Mouse (Mus musculus) granulocyte monocyte progenitor cell, adult 5-6 weeks (primary cell): ENCODE data around the gene Zbtb43. TPM values are rescaled to one million over a fixed set of nuclear protein-coding genes. Genes with fewer than 3 reads are reported as not detected.

ENCODE experiments used
- ATAC-seq: replicated peaks from 2 replicates; pipeline ENCODE4 v1.8.0; 2016; ENCODE audit warnings: mild to moderate bottlenecking, moderate TSS enrichment, inconsistent platforms; ENCODE audit not compliant: poor library complexity, severe bottlenecking
- total RNA-seq, 2 experiments: library from RNA; stranded (forward) in 1 of 2; stranded (reverse) in 1 of 2; fragments of 200-712, 200-1000 nt in 1 of 2; fragments of >200 nt in 1 of 2; fragmentation: Nextera tagmentation in 1 of 2; gene quantifications; 2 replicates each; pipeline ENCODE4 v1.2.3; 2014 to 2017

The Zbtb43 gene
- total RNA-seq (2014; fragmentation: Nextera tagmentation) (8.5 and 9.9 TPM in 2 replicates), total RNA-seq (2017) (10.4 and 10.7 TPM in 2 replicates)

DNA sequence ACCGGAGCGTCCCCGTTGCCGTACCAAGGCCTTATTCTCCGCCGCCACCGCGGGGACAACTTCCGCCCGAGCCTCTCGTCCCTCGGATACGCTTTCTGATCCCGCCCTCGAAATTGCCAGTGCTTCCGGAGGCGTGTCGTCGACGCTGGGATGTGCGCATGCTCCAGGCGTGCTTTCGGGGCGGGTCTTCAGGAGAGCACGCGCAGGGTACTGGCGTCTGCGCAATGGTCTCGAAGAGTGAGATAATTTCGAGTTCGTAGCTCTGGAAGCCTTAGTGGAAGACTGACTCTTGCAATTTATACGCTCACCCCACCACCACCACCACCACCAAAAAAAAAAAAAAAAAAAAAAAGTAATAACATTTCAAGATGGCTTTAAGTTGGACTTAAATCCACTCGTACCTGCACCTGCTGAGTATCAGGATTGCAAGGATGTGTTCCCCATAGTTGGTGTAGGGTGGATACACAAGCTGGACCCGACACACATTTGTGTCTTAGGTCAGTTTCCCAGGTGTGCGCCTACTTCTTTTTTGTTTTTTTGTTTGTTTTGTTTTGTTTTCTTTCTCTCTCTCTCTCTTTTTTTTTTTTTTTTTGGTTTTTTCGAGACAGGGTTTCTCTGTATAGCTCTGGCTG is at the start of gene Zbtb43:
Zbtb43 (minus strand) TSS at position 94 of the 632 bp plus-strand sequence.
- peak; percentile 96 for ATAC-seq

DNA sequence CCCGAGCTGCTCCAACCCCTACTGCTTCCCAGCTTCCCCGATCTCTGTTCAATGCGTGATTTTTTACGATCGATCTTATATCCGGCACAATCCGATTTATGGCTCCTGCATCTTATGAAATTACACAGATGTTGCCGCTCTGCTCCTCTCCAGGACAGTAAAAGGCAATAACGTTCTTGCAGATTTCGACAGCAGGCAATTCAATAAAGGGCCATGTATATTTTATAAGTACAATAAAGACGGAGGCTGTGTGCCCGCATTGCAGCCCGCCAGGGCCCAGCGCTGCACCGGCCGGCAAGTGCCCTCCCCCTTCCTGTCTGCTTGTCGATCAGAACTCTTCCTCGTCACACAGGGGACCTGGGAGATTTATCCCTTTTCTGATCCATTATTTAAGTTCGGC is 47.5 kb upstream of the Zbtb43 start:
- ATAC-seq = no peak

DNA sequence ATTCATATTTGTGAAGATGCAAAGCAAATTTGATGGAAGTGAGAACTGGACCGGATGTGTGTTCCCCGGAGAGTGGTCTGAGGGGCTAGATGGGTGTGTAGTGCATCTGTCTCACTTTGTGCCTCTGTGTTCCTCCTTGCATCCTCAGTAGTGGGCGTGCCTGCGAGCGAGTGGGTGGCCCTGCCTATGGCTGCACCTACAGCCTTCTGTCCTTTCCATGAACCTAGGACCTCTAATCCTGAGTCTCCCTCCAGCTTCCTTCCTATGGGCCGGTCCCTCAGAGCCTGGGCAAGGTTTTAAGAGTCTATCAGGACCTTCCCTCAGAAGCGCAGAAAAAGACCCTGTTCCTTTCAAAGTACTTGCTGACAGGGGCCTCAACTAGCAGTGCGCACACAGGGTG is 47.1 kb upstream of the Zbtb43 start:
- no peak for ATAC-seq

DNA sequence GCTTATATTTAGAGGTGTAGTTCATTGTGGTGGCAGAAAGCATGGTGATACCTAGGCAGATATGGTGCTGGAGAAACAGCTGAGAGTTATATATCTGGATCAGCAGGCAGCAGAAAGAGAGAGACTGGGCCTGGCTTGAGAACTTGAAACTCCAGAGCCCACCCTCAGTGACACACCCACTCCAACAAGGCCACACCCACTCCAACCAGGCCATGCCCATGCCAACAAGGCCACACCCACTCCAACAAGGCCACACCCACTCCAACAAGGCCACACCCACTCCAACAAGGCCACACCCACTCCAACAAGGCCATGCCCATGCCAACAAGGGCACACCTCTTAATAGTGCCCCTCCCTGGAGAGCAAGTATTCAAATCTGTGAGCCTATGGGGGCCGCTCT is 42.4 kb upstream of the Zbtb43 start:
- no peak for ATAC-seq

DNA sequence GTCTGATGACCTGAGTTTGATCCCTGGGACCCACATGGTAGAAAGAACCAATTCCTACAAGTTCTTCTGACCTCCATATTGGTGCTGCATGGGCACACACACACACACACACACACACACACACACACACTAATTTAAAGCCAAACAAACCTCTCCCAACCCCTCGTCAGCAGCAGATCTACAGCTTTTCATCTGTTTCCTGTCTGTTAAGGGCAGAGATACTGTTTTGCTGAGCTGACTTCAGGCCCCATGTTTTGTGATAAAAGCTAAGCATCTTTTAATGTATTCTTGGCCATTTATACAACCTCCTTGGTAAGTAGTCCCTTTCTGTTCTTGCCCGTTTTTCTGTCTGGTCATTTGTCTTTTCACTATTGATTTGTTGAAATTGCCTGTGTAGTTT is 34.2 kb upstream of the Zbtb43 start:
- no peak for ATAC-seq

DNA sequence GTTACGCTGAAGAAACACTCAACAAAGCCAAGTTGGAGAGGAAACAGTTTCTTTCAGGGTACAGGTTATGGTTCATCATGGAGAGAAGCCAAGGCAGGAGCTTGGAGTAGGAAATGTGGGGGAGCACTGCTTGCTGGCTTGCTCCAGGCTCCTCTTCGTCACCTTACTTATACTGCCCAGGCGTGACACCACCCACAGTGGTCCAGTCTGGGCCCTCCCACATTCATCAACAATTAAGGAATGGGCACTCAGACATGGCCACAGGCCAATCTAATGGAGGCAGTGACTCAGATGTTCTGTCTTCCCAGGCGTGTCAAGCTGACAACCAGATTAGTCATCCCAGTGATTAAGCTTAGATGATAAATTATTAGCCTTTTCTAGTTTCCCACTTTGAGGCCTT is 29.9 kb upstream of the Zbtb43 start:
- no peak for ATAC-seq

DNA sequence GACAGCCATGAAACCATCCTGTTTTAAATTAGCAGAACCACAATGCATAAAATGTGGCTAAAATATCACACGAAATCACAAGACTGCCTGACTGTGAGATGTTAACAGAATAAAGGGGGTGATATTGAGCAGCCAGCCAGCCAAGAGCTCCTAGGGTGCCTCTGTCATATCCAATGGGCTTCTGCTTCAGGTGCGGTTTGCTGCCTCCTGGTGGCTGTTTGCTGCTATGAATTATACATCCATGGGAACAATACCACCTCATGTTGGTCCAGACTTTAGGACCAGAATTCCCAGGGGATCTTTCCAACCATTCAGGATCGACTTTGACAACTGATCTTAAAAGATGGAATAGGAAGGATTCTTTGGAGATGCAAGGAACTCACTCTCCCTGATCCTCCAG is 27.3 kb upstream of the Zbtb43 start:
- no peak for ATAC-seq

DNA sequence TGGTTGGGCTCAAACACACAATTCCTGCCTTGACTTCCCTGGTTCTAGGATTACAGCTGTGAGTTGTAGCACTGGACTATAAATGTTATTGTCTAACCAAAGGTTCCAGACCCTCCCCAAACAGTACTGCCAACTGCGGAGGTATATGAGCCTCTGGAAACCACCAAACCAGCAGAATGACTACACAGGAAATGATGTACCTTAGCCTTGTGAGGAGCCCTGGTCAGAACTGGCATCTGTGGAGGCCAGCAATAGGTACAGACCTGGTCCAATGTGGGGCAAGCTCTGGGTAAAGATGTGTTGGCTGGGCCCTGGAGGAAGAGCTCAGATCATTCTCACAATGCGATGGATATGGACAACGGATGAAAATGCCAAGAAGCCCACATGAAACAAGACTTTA is 23.7 kb upstream of the Zbtb43 start:
- ATAC-seq = no peak

DNA sequence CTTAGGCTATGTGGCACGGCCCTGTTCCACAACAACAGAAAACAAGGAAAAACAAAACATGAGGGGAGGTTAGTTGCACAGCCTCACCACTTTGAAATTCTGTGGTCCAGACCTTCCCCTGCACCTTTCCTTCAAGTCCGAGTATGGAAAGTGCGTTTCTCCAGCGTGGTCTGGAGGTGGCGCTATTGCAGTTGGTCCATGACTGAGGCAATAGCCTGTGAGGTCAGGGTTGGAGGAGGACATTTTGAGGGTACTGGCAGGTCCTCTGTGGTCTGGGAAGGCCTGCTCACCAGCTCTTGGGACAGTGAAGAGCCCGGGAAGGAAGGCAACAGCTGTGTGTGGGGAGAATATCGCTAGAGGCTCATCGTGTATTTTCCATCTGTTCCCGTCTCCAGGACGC is 21.2 kb upstream of the Zbtb43 start:
- ATAC-seq = no peak; the same call in 1 of the 2 replicates

DNA sequence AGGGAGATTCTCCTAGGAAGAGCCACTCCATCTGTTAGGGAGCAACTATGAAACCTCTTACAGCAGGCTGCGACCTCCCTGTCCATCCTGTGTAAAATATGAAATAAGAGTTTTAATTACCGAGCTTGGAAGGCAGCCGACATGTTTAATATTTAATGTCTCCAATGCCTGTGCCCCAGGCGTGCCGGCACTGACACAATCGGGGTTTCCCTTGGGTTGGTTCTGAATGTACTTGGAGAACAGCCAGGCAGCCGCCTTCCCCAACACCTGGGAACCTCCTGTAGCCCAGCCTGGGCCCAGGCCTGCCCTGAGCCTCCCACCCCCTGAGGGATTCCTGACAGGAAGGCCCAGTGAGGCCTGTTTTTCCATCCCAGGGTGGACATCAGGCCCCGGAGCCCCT is 19.0 kb upstream of the Zbtb43 start:
- ATAC-seq = no peak

DNA sequence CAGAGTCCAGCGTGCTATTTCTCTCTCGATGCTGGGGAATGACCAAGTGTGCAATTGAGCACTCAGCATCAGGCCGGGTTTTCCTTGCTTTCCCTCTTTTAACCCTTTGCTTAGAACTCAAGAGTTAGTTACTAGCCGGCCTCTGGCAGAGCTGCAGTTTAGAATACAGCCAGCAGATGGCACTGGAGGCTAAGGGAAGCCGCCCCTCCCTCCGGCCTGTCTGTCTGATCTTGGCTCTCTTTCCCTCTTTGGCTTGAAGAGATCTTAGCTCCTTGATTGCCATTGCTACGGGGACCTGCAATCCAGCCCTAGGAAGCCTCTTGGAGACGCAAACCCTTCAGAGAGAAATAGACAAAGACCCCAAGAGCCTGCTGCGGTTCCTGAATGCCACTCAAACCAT is 18.5 kb upstream of the Zbtb43 start:
- peak; percentile 66 for ATAC-seq

DNA sequence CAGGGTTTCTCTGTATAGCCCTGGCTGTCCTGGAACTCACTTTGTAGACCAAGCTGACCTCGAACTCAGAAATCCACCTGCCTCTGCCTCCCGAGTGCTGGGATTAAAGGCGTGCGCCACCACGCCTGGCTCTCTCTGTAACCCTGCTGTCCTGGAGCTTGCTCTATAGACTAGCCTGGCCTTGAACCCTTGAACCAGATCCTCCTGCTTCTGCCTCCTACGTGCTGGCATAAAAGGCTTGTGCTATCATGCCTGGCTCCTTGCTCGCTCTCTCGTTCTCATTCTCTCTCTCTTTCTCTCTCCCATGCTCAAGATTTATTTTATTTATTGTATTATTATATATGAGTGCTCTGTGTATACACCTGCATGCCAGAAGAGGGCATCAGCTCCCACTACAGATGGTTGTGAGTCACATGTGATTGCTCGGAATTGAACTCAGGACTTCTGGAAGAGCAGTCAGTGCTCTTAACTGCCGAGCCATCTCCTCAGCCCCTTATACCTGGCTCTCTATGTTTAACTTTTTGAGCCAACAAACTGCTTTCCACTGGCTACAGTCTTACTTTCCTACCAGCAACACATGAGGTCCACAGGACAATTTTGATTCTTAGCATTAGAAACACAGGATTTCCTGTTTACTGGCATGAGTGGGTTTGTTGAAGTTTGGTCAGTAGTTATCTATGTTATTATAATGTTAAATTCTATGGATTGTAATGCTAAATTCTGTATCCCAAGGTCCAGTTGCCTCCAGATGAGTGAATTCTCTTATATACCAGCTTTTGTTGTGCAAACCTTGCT is 9.8 kb upstream of the Zbtb43 start:
- no peak for ATAC-seq

DNA sequence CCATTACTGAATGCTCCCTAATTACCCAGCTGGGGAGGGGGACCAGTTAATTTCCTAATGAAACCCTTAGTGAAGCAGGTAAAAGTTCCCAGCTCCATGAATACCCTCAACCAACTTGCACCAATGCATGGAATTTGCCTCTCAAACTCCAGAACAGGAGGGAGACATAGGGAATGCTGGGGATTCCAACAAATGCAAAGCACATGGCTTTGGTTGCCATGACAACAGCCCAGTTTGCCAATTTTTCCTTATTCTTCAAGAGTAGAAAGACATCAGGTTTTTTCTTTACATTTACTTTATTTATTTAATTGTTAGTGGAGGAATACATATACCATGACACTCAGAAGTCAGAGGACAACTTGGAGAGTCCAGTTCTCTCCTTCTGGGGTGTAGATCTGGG is 7.6 kb upstream of the Zbtb43 start:
- ATAC-seq = no peak

DNA sequence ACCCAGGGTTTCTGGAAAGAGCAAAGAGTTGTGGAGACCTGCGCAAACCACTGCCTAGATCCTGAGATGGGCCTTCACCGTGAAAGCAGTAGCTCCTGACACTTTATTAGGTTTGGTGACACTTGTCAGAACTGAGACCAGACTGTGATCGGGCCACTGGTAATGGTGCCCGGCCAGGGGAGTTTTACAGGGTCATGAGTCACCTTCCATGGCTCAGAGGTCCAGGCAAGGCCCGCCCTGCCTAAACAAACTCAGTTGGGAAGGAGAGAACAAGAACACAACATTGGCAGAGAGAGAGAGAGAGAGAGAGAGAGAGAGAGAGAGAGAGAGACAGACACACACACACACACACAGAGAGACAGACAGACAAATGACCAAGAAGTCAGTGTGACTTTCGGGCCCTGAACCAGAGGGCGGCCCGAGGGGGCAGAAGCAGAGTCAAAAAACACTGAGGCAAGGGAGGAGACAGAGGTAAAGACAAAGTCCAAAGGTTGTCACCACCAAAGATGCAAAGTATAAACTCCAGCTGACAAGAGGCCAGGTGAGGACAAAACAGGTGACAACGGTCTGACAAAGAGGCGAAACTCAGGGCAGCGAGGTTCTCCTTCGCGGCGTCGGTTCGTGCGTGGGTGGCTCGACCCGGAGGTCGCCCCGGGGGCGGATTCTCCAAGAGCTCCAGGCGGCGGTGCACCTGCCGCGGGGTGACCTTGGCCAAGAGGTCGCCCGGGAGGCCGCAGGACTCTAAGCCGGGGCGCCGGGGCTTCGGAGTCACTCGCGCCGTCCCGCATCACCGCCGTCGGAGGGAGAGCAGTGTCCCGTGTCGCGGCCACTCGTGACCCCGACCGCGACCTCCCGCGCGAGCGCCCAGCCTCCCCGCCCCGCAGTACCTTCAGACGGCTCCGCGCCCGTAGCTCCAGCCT is 553 bp downstream of the Zbtb43 start:
- ATAC-seq = no peak

DNA sequence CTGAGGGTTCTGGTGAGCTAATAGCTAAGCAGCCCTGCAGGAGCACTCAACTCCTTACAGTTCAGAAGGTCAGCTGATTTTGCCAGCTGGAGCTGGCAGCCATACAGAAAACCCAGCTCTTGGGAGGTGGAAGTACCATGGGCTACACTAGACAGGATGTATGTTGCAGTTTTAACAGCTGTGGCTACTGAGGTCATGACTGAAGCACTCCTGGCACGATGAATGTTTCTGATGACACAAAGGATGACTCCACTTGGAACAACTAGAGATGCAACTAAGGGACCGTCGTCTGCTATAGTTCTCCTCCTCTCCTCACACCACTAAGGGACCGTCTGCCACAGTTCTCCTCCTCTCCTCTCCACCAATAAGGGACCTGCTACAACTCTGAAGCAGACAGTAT is 2.4 kb downstream of the Zbtb43 start:
- ATAC-seq = no peak

DNA sequence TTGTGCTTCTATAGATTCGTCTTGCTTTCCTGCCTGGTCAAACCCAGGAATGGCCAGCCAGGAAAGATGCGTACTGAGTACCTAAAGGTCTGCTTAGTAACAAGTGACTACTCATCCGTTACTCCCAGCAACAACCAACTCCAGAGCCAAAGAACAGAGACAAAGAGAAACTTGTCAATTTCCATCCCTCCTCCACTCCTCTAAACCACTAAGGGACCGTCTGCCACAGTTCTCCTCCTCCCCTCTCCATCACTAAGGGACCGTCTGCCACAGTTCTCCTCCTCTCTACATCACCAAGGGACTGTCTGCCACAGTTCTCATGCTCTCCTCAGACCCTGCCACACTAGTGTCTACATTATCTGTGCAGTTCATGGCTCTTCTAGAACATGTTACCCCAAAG is 3.1 kb downstream of the Zbtb43 start:
- no peak for ATAC-seq

DNA sequence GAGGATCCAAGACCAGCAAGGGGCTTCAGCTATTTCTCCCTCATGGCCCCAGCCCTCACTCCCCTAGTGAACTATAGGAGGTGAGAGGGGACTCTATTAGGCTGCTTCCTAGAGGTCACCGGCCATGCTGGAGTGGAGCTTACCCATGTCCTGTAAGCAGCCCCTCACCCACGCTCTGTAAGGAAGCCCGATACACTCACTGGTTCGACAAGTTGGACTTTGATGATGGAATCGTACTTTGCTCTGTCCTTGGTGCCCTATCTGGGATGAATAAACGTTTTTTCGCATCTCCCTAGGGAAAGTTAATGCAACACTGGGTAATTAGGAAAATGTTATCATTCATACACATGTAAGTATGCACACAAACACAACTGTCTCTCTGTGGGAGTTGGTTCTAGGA is 6.3 kb downstream of the Zbtb43 start:
- no peak for ATAC-seq

DNA sequence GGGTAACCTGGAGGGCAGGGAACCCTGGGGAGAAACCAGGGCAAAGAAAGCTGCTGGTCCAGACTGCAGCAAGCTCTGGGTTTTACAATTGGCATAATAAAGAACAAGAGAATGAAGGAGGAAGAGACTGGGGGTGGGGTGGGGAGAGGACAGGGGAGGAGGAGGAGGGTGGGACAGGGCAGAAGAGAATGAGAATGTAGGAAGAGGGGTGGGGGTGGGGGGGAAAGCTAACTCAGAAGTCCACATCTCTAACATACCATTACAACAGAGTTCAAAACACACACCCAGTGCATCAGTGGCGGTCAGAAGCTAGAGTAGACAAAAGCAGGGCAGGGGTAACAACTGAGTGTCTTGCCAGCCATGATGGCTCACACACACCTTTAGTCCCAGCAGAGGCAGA is 7.3 kb downstream of the Zbtb43 start:
- ATAC-seq = no peak

DNA sequence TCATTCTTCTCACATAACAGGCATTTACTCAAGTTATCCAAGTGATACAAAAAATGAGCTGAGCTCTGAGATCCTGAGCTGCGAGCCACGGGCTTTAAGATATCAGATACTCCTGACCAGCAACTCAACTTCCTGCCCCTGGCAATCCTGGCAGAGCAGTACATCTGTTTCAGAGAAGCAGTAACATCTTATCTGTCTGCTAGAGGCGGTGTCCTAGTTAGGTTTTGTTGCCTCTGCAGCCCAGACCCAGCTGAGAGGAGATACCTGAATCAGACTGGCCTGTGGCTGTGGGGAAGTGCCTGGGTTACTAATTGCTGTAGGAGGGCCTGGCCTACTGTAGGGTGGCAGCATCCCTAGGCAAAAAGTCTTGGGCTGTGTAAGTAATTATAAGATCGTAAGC is 8.7 kb downstream of the Zbtb43 start:
- no peak for ATAC-seq

DNA sequence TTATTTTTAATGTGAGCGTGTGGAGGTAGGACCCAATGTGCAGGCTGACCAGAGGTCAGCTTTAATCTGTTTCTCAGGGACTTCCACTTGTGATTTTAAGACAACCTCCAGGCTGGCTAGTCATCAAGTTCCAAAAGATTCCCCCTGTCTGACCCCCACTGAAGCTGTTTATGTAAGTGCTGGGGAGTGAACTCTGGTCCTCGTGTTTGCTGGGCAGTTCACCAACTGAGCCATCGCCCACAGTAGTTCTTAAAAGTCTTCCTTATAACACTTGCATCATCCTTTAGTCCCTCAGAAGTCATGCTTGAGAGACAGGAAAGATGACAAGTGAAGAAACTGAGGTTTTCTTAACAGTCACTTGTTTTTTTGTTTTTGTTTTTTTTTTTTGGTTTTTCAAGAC is 11.7 kb downstream of the Zbtb43 start:
- no peak for ATAC-seq

DNA sequence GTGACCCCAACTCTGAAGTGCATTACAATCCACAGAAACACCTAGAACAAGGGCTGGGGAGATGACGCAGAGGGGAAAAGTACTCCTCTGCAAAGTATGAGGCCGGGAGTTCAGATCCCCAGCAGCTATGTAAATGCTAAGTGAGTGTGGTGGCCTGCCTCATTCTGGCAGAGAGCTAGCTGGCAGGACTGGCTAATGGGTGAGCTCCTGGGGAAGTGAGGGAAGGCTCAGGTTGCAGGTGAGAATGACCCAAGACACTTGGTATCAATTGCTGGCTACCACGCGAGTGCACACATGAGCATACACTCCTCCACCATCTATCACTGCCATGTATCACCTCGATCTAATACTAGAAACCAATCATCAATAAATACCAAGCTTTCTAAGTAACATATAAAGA is 12.1 kb downstream of the Zbtb43 start:
- no peak for ATAC-seq
